Mouse (Mus musculus): ENCODE results near the gene Glg1.
"Not testable (repeated sequence)": the region's sequence is repeated elsewhere in the genome, so short reads cannot be mapped to it uniquely, and the experiment has no call there.

Gene Glg1

GRCm38 (mm10) chr8:111252487-111253112 lies 6.4 kb downstream of the Glg1 start:
- in situ Hi-C loops (cut with MboI, MseI) = no loop called here

DNA sequence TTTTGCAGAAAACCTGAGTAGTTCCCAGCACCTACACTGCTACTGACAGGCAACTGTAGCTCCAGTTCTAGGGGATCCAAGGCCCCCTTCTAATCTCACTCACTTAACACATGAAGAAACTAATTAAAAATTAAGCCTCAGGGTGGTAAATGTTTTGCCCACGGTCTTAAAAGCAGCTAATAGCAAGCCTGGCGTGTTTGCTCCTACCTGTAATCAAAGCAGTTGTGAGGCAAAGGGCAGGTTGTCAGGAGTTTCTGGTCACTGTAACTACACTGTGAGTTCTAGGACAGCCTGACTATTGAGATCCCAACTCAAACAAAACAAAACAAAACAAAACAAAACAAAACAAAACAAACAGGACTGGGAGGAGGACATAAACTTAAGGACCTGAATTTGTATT lies 8.9 kb downstream of the Glg1 start:
- in situ Hi-C loops (cut with MboI, MseI) = no loop called here

DNA sequence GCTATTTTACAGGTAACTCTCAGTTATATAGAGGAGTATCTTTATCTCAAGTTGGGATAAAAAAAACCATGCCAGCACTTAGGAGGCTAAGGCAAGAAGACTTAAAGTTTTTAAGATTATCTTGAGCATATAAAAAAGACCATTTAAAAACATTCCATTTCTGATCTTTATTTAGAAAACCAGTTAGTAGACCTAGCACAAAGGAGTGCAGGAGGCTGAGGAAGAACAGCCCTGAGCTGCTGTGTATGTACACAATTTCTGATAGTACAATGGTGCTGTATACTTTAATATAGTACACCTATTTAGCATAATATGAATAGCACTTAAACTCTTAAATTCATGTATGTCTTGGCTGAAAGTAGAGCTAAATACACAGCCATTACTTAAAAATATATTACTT lies 10.9 kb downstream of the Glg1 start:
- in situ Hi-C loops (cut with MboI, MseI) = no loop called here

GRCm38 (mm10) chr8:111246864-111247263 lies 12.2 kb downstream of the Glg1 start:
- in situ Hi-C loops (cut with MboI, MseI) = not testable (repeated sequence)

DNA sequence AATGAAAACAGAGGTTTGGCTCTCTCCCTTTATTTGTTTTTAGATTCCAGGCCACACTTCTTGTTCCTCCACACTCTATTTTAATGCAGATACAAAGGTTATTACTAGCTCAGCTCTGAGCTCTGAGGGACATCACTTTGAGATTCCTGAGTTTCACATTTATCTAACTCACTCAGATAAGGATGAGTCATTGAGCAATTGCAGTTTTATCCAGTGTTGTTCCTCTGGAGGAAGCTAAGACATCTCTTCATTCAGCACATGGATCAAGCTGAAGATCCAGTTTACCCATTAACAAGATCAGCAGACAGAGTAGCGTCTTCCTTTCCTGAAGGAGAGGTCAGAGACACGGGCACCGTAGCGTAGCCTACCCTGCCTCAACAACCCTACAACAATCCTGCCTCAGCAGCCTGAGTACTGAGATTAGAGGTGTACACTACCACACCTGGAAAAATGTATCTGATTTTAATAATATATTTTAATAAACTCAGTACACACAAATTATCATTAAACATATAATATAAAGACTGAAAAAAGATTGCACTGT lies 12.7 kb downstream of the Glg1 start:
- in situ Hi-C loops (cut with MboI, MseI) = no loop called here

- in situ Hi-C loops (cut with MboI, MseI) = no loop called here
Measured at GRCm38 (mm10) chr8:111237301-111237700, 21.7 kb downstream of the Glg1 start.

GRCm38 (mm10) chr8:111233730-111234129 lies 25.3 kb downstream of the Glg1 start:
- in situ Hi-C loops (cut with MboI, MseI) = no loop called here

GRCm38 (mm10) chr8:111224153-111224552 lies 34.9 kb downstream of the Glg1 start:
- in situ Hi-C loops (cut with MboI, MseI) = no loop called here

GRCm38 (mm10) chr8:111218107-111218506 lies 40.9 kb downstream of the Glg1 start:
- in situ Hi-C loops (cut with MboI, MseI) = no loop called here

DNA sequence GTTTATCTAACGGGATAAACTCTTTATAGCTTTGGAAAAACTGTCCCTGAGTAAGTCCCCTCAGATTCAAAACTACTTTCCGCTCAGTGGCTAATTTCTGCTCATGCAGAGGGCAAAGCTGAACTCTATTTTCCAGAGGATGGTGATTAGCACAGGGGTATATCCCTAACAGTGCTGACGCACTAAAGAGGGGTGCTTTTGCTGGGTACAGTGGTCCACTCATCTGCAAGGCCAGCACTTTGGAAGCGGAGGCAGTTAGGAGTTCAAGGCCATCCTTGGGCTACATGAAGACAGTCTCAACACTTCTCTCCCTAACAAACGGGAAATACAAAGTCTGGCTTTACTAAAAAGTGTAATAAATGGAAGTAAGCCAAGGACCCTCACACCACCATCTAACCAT lies 45.6 kb downstream of the Glg1 start:
- in situ Hi-C loops (cut with MboI, MseI) = no loop called here

DNA sequence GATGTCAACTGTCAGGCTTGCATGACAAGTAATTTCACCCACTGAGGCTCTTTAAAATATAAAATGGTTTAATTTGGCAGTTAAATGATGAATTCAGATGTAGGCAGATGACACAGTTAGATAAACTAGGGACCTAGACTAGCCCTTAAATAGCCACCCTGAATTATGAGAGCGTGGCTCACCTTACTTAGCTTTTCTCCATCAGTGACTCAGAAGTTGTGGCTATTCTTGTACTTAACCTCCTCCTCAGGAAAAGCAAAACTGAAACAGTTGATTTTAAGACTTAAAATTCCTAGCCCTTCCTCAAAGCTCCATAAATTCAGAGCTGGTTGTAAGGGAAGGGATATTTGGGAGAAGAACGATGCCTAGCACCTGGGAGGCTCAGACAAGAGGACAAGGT lies 47.8 kb downstream of the Glg1 start:
- in situ Hi-C loops (cut with MboI, MseI) = no loop called here

GRCm38 (mm10) chr8:111209874-111210273 lies 49.1 kb downstream of the Glg1 start:
- in situ Hi-C loops (cut with MboI, MseI) = no loop called here

DNA sequence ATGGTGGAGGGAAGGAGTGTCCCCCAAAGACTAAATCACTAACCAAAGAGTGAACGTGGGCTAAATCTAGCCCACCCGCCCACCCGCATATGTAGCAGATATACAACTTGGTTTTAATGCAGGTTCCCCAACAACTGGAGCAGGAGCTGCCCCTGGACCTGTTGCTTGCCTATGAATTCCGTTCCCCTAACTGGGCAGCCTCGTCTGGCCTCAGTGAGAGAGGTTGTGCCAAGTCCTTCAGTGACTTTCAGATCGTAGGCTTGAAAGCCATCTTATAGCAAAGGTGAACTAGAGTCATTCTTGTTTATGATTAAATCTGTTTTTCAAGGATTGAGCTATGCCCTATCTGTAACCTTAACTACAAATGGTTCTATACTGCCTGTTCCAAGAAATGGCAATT lies 52.7 kb downstream of the Glg1 start:
- in situ Hi-C loops (cut with MboI, MseI) = no loop called here

DNA sequence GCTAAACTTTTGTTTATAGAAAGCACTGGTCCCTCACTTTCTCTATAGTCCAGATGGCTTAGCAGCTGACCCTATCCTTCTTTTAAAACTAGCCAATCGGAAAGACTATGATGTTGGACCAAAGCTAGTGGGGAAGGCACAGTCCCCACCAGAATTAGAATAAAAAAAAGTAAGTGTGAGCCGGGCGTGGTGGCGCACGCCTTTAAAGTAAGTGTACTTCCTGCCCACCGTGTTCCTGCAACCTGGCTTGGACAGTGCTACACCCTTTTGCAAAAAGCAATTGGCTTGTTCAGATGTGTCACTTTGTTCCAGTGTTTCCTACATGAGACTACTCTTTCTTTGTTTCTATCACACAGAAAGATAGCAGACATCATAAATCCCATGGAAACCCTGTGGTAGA lies 54.0 kb downstream of the Glg1 start:
- in situ Hi-C loops (cut with MboI, MseI) = no loop called here

DNA sequence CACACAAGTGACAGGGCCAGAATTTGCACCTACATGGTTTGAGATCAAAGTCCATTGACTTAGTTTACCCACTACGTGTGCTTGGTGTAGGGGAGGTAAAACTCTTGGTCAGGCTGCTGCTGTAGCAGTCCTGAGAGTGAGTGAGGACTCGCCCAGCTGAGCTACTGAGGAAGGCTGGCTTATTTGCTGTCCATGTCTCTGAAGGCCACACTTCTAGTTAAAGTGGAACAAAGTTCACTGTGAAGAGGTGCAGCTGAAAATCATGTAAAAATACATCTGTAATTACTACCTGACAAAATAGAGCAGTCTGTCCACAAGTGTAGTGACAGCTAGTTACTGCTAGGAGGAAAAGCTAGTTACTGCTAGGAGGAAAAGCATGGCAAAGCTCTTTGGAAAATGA lies 55.7 kb downstream of the Glg1 start:
- in situ Hi-C loops (cut with MboI, MseI) = no loop called here

DNA sequence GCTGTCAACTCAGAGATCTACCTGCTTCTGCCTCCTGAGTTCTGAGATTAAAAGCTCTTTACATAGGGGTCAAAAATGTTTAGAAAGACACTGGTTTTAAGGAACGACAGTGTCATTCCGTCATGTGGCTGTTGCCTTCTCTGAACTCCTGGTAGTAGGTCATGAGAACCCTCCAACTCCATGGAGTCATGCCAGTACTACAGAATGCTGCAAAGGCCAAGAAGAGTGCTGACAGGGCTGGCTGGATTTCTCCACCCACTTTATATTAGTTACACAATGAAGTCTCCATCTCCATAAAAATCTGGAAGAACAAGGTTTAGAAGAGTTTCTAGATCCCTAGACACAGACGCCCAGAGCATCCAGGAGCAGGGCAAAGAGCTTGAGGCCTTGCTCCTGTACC lies 61.0 kb downstream of the Glg1 start:
- in situ Hi-C loops (cut with MboI, MseI) = no loop called here

DNA sequence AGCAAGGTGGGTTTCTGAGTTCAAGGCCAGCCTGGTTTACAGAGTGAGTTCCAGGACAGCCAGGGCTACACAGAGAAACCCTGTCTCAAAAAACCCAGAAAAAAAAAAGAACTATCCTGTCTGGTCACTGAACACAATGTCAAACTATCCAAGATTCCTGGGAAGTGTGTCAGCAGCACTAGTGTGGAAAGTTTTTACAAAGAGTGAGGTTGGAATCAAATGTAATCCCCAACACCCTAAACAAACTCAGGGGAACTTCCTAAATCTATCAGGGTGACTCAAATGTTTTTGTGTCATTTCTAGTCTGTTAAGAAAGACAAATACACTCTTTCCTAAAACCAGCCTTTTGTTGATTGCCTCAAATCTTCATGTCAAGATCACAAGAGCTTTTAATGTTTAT lies 62.8 kb downstream of the Glg1 start:
- in situ Hi-C loops (cut with MboI, MseI) = no loop called here

GRCm38 (mm10) chr8:111188594-111189211 lies 70.3 kb downstream of the Glg1 start:
- in situ Hi-C loops (cut with MboI, MseI) = no loop called here

DNA sequence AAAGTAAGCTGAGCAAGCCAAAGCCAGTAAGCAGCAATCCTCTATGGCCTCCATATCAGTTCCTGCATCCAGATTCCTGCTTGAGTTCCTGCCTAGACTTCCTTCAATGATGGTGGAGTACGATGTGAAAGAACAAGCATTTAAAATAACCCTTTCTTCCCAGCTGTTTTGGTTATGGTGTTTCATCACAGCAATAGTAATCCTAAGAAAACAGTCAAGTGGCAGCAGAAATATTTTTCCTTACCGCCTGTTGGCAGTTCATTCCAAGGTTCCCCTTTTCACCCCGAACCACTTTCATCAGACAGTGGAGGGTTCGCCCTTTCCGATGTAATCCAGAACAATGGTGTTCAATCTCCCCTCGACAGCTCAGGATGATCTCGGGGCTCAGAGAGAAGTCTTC lies 71.5 kb downstream of the Glg1 start:
- in situ Hi-C loops (cut with MboI, MseI) = no loop called here

DNA sequence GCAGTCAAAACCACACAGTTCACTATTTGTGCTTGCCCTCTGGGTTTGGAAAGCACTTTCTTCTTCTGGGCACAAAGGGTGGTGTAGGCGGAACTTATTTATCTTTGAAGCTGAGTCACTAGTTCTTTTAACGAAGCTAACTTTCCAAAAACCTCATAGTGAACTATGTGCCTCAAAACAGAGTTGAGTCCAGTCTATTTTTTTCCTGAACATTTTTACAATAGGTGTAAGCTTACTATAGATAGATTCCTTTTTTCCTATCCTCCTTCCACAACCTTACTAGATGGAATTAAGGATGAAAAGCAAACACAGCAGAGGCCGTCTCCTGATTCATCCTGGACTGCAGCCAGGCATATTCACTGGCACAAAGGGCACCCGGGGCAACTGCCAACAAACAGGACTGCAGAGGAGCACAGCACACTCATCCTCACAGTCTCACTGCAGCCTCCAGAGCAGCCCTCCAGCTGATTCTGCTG lies 73.5 kb downstream of the Glg1 start:
- in situ Hi-C loops (cut with MboI, MseI) = no loop called here

DNA sequence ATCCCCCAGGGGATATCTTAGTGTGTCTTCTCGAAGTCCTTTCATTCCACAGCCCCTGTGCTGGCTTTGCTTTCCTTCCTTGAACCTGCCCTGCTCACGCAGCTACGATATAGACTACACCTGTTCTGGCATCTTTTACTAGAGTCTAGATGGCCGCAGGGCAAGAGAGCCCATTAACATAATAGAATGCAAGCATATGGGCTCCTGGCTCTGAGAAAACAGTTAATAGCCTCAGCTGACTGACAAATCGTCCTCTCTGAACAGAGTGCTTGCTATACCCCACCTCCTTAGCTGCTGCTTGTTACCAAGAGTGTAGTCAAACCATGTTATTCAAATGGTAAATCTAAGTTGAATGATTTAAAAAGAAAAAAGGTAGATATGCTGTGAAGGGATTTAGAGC lies 87.4 kb downstream of the Glg1 start:
- in situ Hi-C loops (cut with MboI, MseI) = no loop called here

DNA sequence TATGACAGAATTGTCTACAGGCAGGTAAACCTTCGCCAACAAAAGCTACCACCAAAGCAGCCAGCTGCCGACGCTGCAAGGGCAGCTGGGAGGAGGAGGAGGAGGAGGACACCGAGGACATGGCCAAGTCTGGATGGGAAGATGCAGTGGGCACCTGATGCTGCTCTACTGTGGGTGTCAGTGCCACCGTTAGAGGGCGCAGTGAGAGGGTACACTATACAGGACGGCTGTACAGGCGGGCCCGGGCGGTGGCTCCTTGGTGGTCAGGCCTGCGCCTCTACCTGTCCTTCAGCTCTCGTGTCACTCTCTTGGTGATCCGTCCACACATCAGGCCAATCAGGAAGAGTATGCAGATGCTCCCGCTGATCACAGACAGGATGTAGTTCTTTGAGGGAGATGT lies 101.4 kb downstream of the Glg1 start:
- in situ Hi-C loops (cut with MboI, MseI) = no loop called here

- in situ Hi-C loops (cut with MboI, MseI) = no loop called here
Measured at GRCm38 (mm10) chr8:111155721-111156436, 103.1 kb downstream of the Glg1 start.
